Mouse (Mus musculus): ENCODE results near the gene Aars2.

- no peak for TF ChIP-seq CTCF (IDR thresholded peaks at IDR 0.05; ENCODE audit: low read depth)
- TF ChIP-seq EP300 (optimal IDR thresholded peaks at IDR 0.05): no peak
These were observed 36.5 kb downstream of the Aars2 start for GRCm38 (mm10) chr17:45543115-45543514.
